Comparison of ENCODE assay signal across 9 mouse cellular contexts in the genomic region with DNA sequence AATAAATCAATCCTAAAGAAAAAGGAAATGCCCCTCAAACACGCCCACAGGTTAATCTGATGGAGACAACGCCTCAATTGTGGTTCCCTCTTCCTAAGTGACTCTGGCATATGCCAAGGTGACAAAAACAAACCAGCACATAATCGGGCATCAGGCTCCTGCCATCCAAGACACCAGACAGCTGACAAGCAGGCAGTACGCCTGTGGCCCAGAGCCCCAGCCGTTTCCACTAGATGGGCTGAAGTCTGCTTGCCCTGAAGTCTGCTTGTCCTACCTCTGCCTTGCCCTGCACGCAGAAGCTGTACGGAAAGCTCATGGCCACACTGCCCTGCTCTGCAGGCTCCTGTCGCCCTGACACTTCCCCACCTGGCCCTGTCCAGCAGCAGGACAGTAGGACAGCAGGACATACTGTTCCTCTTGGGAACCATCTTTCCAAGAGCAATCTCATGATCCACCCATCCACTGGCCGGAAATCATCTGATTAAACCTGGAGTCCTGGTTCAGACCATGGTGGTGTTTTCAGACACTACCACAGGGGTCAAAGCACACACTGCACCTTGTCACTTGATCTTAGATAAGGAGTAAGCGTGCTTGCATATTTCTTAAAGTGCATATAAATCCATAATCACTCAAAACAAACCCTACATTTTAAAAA. TPM values are rescaled to one million over a fixed set of nuclear protein-coding genes. Genes with fewer than 3 reads are reported as not detected.
DNase-seq lines count a peak whose midpoint lies in the region; ATAC-seq lines count a peak whose summit lies in the region.
"Had no signal": no experiment of that assay in that cellular context is flagged by ENCODE, and none has a peak within 500 bp of the region (broad histone marks: within the 10 kb centered on the region; RNA-seq: fewer than 3 reads in every experiment).

No protein-coding gene starts in this region.

- no peak for DNase-seq in heart, adult 8-10 months (ENCODE audit: low spot score)
- DNase-seq in thymus, postnatal 14 days, result peak; percentile 36
- no peak for DNase-seq in left cerebral cortex, adult 18-20 months (ENCODE audit: low spot score in 2 of 2)
- no peak for DNase-seq in cerebellum, adult 18-20 months
- DNase-seq: right cerebral cortex, postnatal 25 days had no signal

- no peak overlapping the region for H3K4me2 ChIP-seq in heart, embryonic 11.5 days
- no peak overlapping the region for H3K4me2 ChIP-seq in neural tube, embryonic 13.5 days
- H3K4me2 ChIP-seq in neural tube, embryonic 15.5 days, result no peak overlapping the region
- no peak overlapping the region for H3K4me2 ChIP-seq in limb, embryonic 15.5 days

- peaks cover 5% of the 10 kb centered on the region; the same call in 1 of the 2 replicates for H3K36me3 ChIP-seq in heart, embryonic 11.5 days (ENCODE audit: control insufficient read depth, insufficient read depth, low read length)
- peaks cover 43% of the 10 kb centered on the region for H3K36me3 ChIP-seq in neural tube, embryonic 13.5 days
- peaks cover 29% of the 10 kb centered on the region for H3K36me3 ChIP-seq in neural tube, embryonic 15.5 days
- peaks cover 14% of the 10 kb centered on the region for H3K36me3 ChIP-seq in limb, embryonic 15.5 days

- H3K9me3 ChIP-seq in heart, embryonic 11.5 days (replicated peaks; ENCODE audit: control insufficient read depth, low read length), result no peaks in the 10 kb centered on the region
- H3K9me3 ChIP-seq in neural tube, embryonic 13.5 days, result no peaks in the 10 kb centered on the region
- no peaks in the 10 kb centered on the region for H3K9me3 ChIP-seq in neural tube, embryonic 15.5 days (replicated peaks)
- no peaks in the 10 kb centered on the region for H3K9me3 ChIP-seq in limb, embryonic 15.5 days

- WGBS in heart, embryonic 11.5 days (ENCODE audit: insufficient replicate concordance), result 58% methylated on average over 10 of the region's 10 CpGs
- WGBS in neural tube, embryonic 13.5 days, result 79% methylated on average over 10 of the region's 10 CpGs
- 80% methylated on average over 10 of the region's 10 CpGs for WGBS in neural tube, embryonic 15.5 days
- 68% methylated on average over 10 of the region's 10 CpGs for WGBS in limb, embryonic 15.5 days

- no peaks in the 10 kb centered on the region for H3K27me3 ChIP-seq in heart, embryonic 11.5 days (ENCODE audit: control insufficient read depth, insufficient read depth, low read length)
- no peaks in the 10 kb centered on the region for H3K27me3 ChIP-seq in neural tube, embryonic 13.5 days
- no peaks in the 10 kb centered on the region for H3K27me3 ChIP-seq in neural tube, embryonic 15.5 days (replicated peaks)
- no peaks in the 10 kb centered on the region; the same call in 1 of the 2 replicates for H3K27me3 ChIP-seq in limb, embryonic 15.5 days

- H3K27ac ChIP-seq in heart, embryonic 11.5 days (ENCODE audit: low read depth, low read length), result peak overlapping the region; percentile 17; the same call in 1 of the 2 replicates
- H3K27ac ChIP-seq in neural tube, embryonic 13.5 days (replicated peaks), result peak overlapping the region; percentile 57
- no peak overlapping the region for H3K27ac ChIP-seq in neural tube, embryonic 15.5 days (replicated peaks)
- peak overlapping the region; percentile 80 for H3K27ac ChIP-seq in limb, embryonic 15.5 days

- no peak; the same call in 1 of the 2 replicates for ATAC-seq in heart, embryonic 11.5 days (replicated peaks; ENCODE audit: insufficient number of reproducible peaks, low FRiP score, low TSS enrichment)
- no peak for ATAC-seq in neural tube, embryonic 13.5 days (ENCODE audit: low read depth)
- ATAC-seq in neural tube, embryonic 15.5 days (ENCODE audit: low FRiP score), result no peak
- no peak for ATAC-seq in limb, embryonic 15.5 days (ENCODE audit: insufficient number of reproducible peaks, low FRiP score, low TSS enrichment, low read depth)

- no peak overlapping the region for H3K4me3 ChIP-seq in heart, embryonic 11.5 days (ENCODE audit: low read depth, low read length)
- no peak overlapping the region for H3K4me3 ChIP-seq in neural tube, embryonic 13.5 days
- H3K4me3 ChIP-seq in neural tube, embryonic 15.5 days (replicated peaks), result no peak overlapping the region
- no peak overlapping the region for H3K4me3 ChIP-seq in limb, embryonic 15.5 days

- H3K9ac ChIP-seq in heart, embryonic 11.5 days (ENCODE audit: low read depth, low read length), result no peak overlapping the region
- H3K9ac ChIP-seq in neural tube, embryonic 13.5 days, result no peak overlapping the region; the same call in 1 of the 2 replicates
- no peak overlapping the region for H3K9ac ChIP-seq in neural tube, embryonic 15.5 days (replicated peaks)
- H3K9ac ChIP-seq in limb, embryonic 15.5 days, result no peak overlapping the region

- H3K4me1 ChIP-seq in heart, embryonic 11.5 days (ENCODE audit: control insufficient read depth, insufficient read depth, low read length), result peaks cover 22% of the 10 kb centered on the region
- H3K4me1 ChIP-seq in neural tube, embryonic 13.5 days (replicated peaks), result peaks cover 66% of the 10 kb centered on the region
- peaks cover 41% of the 10 kb centered on the region for H3K4me1 ChIP-seq in neural tube, embryonic 15.5 days
- H3K4me1 ChIP-seq in limb, embryonic 15.5 days, result peaks cover 39% of the 10 kb centered on the region

RNA-seq across cellular contexts. Expression of gene Mvb12b, which starts 17.9 kb away (rescaled TPM):
- 12.4 and 12.6 TPM in 2 replicates for polyA plus RNA-seq in heart, embryonic 11.5 days (2014; fragmentation: Nextera tagmentation; extraction: Ambion mirVana)
- total RNA-seq in heart, adult 8-10 months (2022), result 10 to 100 TPM; 20.2 to 24.5 (median 21.0) TPM
- 60.5 and 67.6 TPM in 2 replicates for polyA plus RNA-seq in neural tube, embryonic 13.5 days (2015; fragmentation: Nextera tagmentation; extraction: Ambion mirVana)
- polyA plus RNA-seq in neural tube, embryonic 15.5 days (2015; fragmentation: Nextera tagmentation; extraction: Ambion mirVana), result 49.5 and 52.2 TPM in 2 replicates
- 18.2 and 19.0 TPM in 2 replicates for polyA plus RNA-seq in limb, embryonic 15.5 days (2015; fragmentation: Nextera tagmentation; extraction: Ambion mirVana)
- 10 to 100 TPM; 72.1 to 75.2 TPM for total RNA-seq in left cerebral cortex, adult 18-20 months (2021)
